Mouse (Mus musculus): ENCODE data around the gene Nin. TPM values are rescaled to one million over a fixed set of nuclear protein-coding genes. Genes with fewer than 3 reads are reported as not detected.

The Nin gene
- total and polyA plus RNA-seq, 3 experiments, result 29.0 to 51.7 (median 37.2) TPM

DNA sequence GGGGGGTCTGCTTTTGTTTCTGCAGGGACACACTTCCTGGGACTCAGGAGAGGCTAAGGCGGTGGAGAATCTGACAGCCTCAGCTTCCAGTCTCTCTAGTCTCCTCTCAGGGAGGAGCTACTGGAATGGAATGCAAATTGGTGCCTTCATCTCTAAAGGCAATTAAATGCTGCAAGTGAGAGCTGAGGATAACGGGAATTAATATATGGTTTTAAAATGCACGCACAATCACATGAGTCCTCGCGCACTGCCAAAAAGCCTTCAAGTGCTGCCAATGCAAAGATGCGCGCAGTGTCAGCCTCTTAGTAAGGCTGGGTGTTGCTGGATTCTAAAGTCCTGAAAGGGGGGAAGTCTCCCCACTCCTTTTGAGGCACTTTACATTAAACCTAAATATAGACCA lies 42.6 kb downstream of the Nin start:
- H3K4me1 ChIP-seq (ENCODE audit: control insufficient read depth in 1 of 2, insufficient read depth in 2 of 2), result peaks cover 0 to 64% of the 10 kb centered on the region in 2 experiments; a peak in 2 of 4 replicates
- H3K9me3 ChIP-seq (replicated peaks; ENCODE audit: low read length), result peaks cover 5% of the 10 kb centered on the region
- TF ChIP-seq ETS1 (conservative IDR thresholded peaks at IDR 0.05; ENCODE audit: low read depth, low read length) (no peak), SIN3A (IDR thresholded peaks at IDR 0.05; ENCODE audit: low read length) (no peak), ZNF384 (IDR thresholded peaks at IDR 0.05; ENCODE audit: low read depth, low read length) (no peak), MYC (IDR thresholded peaks at IDR 0.05; ENCODE audit: low read depth, low read length) (no peak), MAZ (IDR thresholded peaks at IDR 0.05; ENCODE audit: low read depth, low read length) (no peak), NELFE (IDR thresholded peaks at IDR 0.05; ENCODE audit: low read depth, low read length) (no peak), NRF1 (IDR thresholded peaks at IDR 0.05; ENCODE audit: low read depth, low read length) (no peak), BHLHE40 (IDR thresholded peaks at IDR 0.05; ENCODE audit: low read depth, low read length) (no peak), TCF12 (IDR thresholded peaks at IDR 0.05; ENCODE audit: low read depth, low read length) (no peak), POLR2AphosphoS2 (IDR thresholded peaks at IDR 0.05; ENCODE audit: low read depth, low read length) (no peak), ELF1 (IDR thresholded peaks at IDR 0.05; ENCODE audit: low read depth, low read length) (no peak), MEF2A (IDR thresholded peaks at IDR 0.05; ENCODE audit: borderline replicate concordance, low read depth, low read length) (no peak), SMC3 (IDR thresholded peaks at IDR 0.05; ENCODE audit: low read depth, low read length) (no peak)
- H3K79me2 ChIP-seq (replicated peaks; ENCODE audit: control insufficient read depth, extremely low read depth, insufficient read depth, poor library complexity, severe bottlenecking), result no peaks in the 10 kb centered on the region
- in situ Hi-C loops (cut with MboI; ENCODE audit: low pct_ligation_motif_present, low pct_unique_long_range_greater_than_20kb, low sequenced_read_pairs), result loop anchor here (10.0 kb wide), 1 partner anchor 74 kb away; no protein-coding TSS in a partner anchor
- H3K4me3 ChIP-seq (replicated peaks in 1 of 3; ENCODE audit: low read depth in 2 of 3, low read length in 2 of 3, poor library complexity in 1 of 3), result no peak overlapping the region
- H3K36me3 ChIP-seq (replicated peaks in 1 of 2; ENCODE audit: control insufficient read depth in 1 of 2, insufficient read depth in 1 of 2, low read length in 1 of 2), result peaks cover 17 to 87% of the 10 kb centered on the region in 2 experiments
- no peak overlapping the region for H3K9ac ChIP-seq (ENCODE audit: insufficient read depth, low read depth)
- no peak overlapping the region for H3K27ac ChIP-seq (ENCODE audit: insufficient read depth, low read depth)
- dilution Hi-C loops (cut with MboI; ENCODE audit: extremely low pct_ligation_motif_present, extremely low pct_unique_long_range_greater_than_20kb, low sequenced_read_pairs), result no loop called here
- DNase-seq (ENCODE audit: extremely low read depth), result no peak
- H3K4me2 ChIP-seq (ENCODE audit: insufficient read depth, low read depth, poor library complexity, severe bottlenecking), result no peak overlapping the region
- H3K27me3 ChIP-seq (replicated peaks), result no peaks in the 10 kb centered on the region

GRCm38 (mm10) chr12:70070306-70070705 lies 43.2 kb downstream of the Nin start:
- no peak overlapping the region for H3K27ac ChIP-seq (ENCODE audit: insufficient read depth, low read depth)
- in situ Hi-C loops (cut with MboI; ENCODE audit: low pct_ligation_motif_present, low pct_unique_long_range_greater_than_20kb, low sequenced_read_pairs) (loop anchor here (10.0 kb wide), 1 partner anchor 74 kb away; no protein-coding TSS in a partner anchor), dilution Hi-C loops (cut with MboI; ENCODE audit: extremely low pct_ligation_motif_present, extremely low pct_unique_long_range_greater_than_20kb, low sequenced_read_pairs) (no loop called here)
- H3K9me3 ChIP-seq (replicated peaks; ENCODE audit: low read length), result peaks cover 5% of the 10 kb centered on the region
- no peak for DNase-seq (ENCODE audit: extremely low read depth)
- H3K9ac ChIP-seq (ENCODE audit: insufficient read depth, low read depth), result no peak overlapping the region
- H3K27me3 ChIP-seq (replicated peaks), result no peaks in the 10 kb centered on the region
- no peak overlapping the region for H3K4me2 ChIP-seq (ENCODE audit: insufficient read depth, low read depth, poor library complexity, severe bottlenecking)
- no peaks in the 10 kb centered on the region for H3K79me2 ChIP-seq (replicated peaks; ENCODE audit: control insufficient read depth, extremely low read depth, insufficient read depth, poor library complexity, severe bottlenecking)
- peaks cover 17 to 82% of the 10 kb centered on the region in 2 experiments for H3K36me3 ChIP-seq (replicated peaks in 1 of 2; ENCODE audit: control insufficient read depth in 1 of 2, insufficient read depth in 1 of 2, low read length in 1 of 2)
- H3K4me1 ChIP-seq (ENCODE audit: control insufficient read depth in 1 of 2, insufficient read depth in 2 of 2), result peaks cover 0 to 61% of the 10 kb centered on the region in 2 experiments; a peak in 2 of 4 replicates
- no peak overlapping the region for H3K4me3 ChIP-seq (replicated peaks in 1 of 3; ENCODE audit: low read depth in 2 of 3, low read length in 2 of 3, poor library complexity in 1 of 3)
- TF ChIP-seq ZMIZ1 (IDR thresholded peaks at IDR 0.05; ENCODE audit: low read depth, low read length), result no peak
- no peak for TF ChIP-seq POLR2AphosphoS2 (IDR thresholded peaks at IDR 0.05; ENCODE audit: low read depth, low read length)
- TF ChIP-seq TCF12 (IDR thresholded peaks at IDR 0.05; ENCODE audit: low read depth, low read length), result no peak
- no peak for TF ChIP-seq ZNF384 (IDR thresholded peaks at IDR 0.05; ENCODE audit: low read depth, low read length)
- no peak for TF ChIP-seq NELFE (IDR thresholded peaks at IDR 0.05; ENCODE audit: low read depth, low read length)
- TF ChIP-seq ZC3H11A (IDR thresholded peaks at IDR 0.05; ENCODE audit: low read depth, low read length), result no peak
- TF ChIP-seq GABPA (IDR thresholded peaks at IDR 0.05; ENCODE audit: insufficient replicate concordance, low read depth, low read length), result no peak

Data from CH12.LX (cell line).